Mouse (Mus musculus) granulocyte monocyte progenitor cell, adult 5-6 weeks (primary cell): ENCODE data around the gene Acox1. TPM values are rescaled to one million over a fixed set of nuclear protein-coding genes. Genes with fewer than 3 reads are reported as not detected.

Experiments
- ATAC-seq: replicated peaks from 2 replicates; pipeline ENCODE4 v1.8.0; 2016; ENCODE audit warnings: mild to moderate bottlenecking, moderate TSS enrichment, inconsistent platforms; ENCODE audit not compliant: poor library complexity, severe bottlenecking
- total RNA-seq, 2 experiments: library from RNA; stranded (forward) in 1 of 2; stranded (reverse) in 1 of 2; fragments of 200-712, 200-1000 nt in 1 of 2; fragments of >200 nt in 1 of 2; fragmentation: Nextera tagmentation in 1 of 2; gene quantifications; 2 replicates each; pipeline ENCODE4 v1.2.3; 2014 to 2017

Acox1 gene
- total RNA-seq, 2 experiments from 2014 or later = 15.0 to 29.4 TPM

- no peak for ATAC-seq
Measured at GRCm38 (mm10) chr11:116213877-116214510, 15.1 kb upstream of the Acox1 start.

- ATAC-seq = no peak
Measured at GRCm38 (mm10) chr11:116212847-116213246, 14.0 kb upstream of the Acox1 start.

- no peak for ATAC-seq
Measured at GRCm38 (mm10) chr11:116210696-116211095, 11.9 kb upstream of the Acox1 start.

GRCm38 (mm10) chr11:116209257-116209656 lies 10.4 kb upstream of the Acox1 start:
- no peak for ATAC-seq

GRCm38 (mm10) chr11:116208660-116209059 lies 9.8 kb upstream of the Acox1 start:
- ATAC-seq = no peak

GRCm38 (mm10) chr11:116206678-116207077 lies 7.8 kb upstream of the Acox1 start:
- ATAC-seq = no peak

GRCm38 (mm10) chr11:116203150-116203549 lies 4.3 kb upstream of the Acox1 start:
- no peak for ATAC-seq

- no peak for ATAC-seq
Measured at GRCm38 (mm10) chr11:116201151-116201550, 2.3 kb upstream of the Acox1 start.

- ATAC-seq = no peak
Measured at GRCm38 (mm10) chr11:116198132-116198531, 713 bp downstream of the Acox1 start.

- no peak for ATAC-seq
Measured at GRCm38 (mm10) chr11:116197584-116197906, 1.3 kb downstream of the Acox1 start.

GRCm38 (mm10) chr11:116196866-116197583 lies 1.8 kb downstream of the Acox1 start:
- no peak for ATAC-seq

- no peak for ATAC-seq
Measured at GRCm38 (mm10) chr11:116196336-116196735, 2.5 kb downstream of the Acox1 start.

- peak; percentile 30 for ATAC-seq
Measured at GRCm38 (mm10) chr11:116195252-116195651, 3.6 kb downstream of the Acox1 start.

- ATAC-seq = no peak
Measured at GRCm38 (mm10) chr11:116194619-116195018, 4.2 kb downstream of the Acox1 start.

GRCm38 (mm10) chr11:116187226-116187930 lies 11.5 kb downstream of the Acox1 start:
- ATAC-seq = no peak

GRCm38 (mm10) chr11:116186360-116186759 lies 12.5 kb downstream of the Acox1 start:
- no peak for ATAC-seq

GRCm38 (mm10) chr11:116185836-116186235 lies 13.0 kb downstream of the Acox1 start:
- no peak for ATAC-seq

GRCm38 (mm10) chr11:116178411-116179121 lies 20.3 kb downstream of the Acox1 start:
- no peak for ATAC-seq

- ATAC-seq = no peak
Measured at GRCm38 (mm10) chr11:116176010-116176409, 22.8 kb downstream of the Acox1 start.

GRCm38 (mm10) chr11:116174775-116175448 lies 23.9 kb downstream of the Acox1 start:
- ATAC-seq = no peak
